Mouse (Mus musculus) intestine, postnatal 0 days (tissue): ENCODE measurements around the gene Prpf31. TPM values are rescaled to one million over a fixed set of nuclear protein-coding genes. Genes with fewer than 3 reads are reported as not detected.

Experiments
- ATAC-seq: fragments of 200-750 bp; cut with Nextera tagmentation; 2 replicates; pipeline ENCODE4 v1.8.0; 2017; ENCODE audit warnings: mild to moderate bottlenecking, moderate TSS enrichment, moderate library complexity
- H3K27ac ChIP-seq: fragments of 300-500 bp; sonication (generic); 2 replicates; pipeline ENCODE4 v1.5.1; 2014; ENCODE audit warnings: mild to moderate bottlenecking, low read depth, low read length, moderate library complexity
- H3K27me3 ChIP-seq: fragments of 300-500 bp; sonication (generic); replicated peaks from 2 replicates; pipeline ENCODE4 v1.6.1; 2014; ENCODE audit warnings: low read length, mixed read lengths; ENCODE audit not compliant: control insufficient read depth, insufficient read depth
- H3K36me3 ChIP-seq: fragments of 300-500 bp; sonication (generic); 2 replicates; pipeline ENCODE4 v1.6.1; 2014; ENCODE audit warnings: mild to moderate bottlenecking, moderate library complexity; ENCODE audit not compliant: control insufficient read depth, insufficient read depth
- H3K4me1 ChIP-seq: fragments of 300-500 bp; sonication (generic); replicated peaks from 2 replicates; pipeline ENCODE4 v1.6.1; 2014; ENCODE audit warnings: antibody characterized with exemption, low read length, mixed read lengths; ENCODE audit not compliant: control insufficient read depth, insufficient read depth
- H3K4me2 ChIP-seq: fragments of 300-500 bp; sonication (generic); replicated peaks from 2 replicates; pipeline ENCODE4 v1.6.1; 2014; ENCODE audit warnings: low read depth, mild to moderate bottlenecking, moderate library complexity
- H3K4me3 ChIP-seq: fragments of 300-500 bp; sonication (generic); 2 replicates; pipeline ENCODE4 v1.5.1; 2014; ENCODE audit warnings: low read depth, low read length
- H3K9ac ChIP-seq: fragments of 300-500 bp; sonication (generic); 2 replicates; pipeline ENCODE4 v1.6.1; 2014; ENCODE audit warnings: mild to moderate bottlenecking, low read depth, low read length
- H3K9me3 ChIP-seq: fragments of 300-500 bp; sonication (generic); 2 replicates; pipeline ENCODE4 v1.6.1; 2016; ENCODE audit warnings: mixed run types; ENCODE audit not compliant: control insufficient read depth
- CTCF ChIP-seq: sonication (generic); IDR thresholded peaks from 2 replicates; pipeline ENCODE4 v1.5.1; 2016; ENCODE audit warnings: low read depth, mild to moderate bottlenecking, control low read depth, antibody characterized with exemption, moderate library complexity
- WGBS: fragments of 180-500 bp; shearing (Covaris S2); extraction: QIAGEN DNeasy Blood & Tissue Kit; methylation state at CpG from one replicate; pipeline ENCODE4 v1.1.7; 2014; 5-methylcytosine and 5-hydroxymethylcytosine counted together
- polyA plus RNA-seq: library from polyadenylated mRNA; unstranded; fragments of >200 nt; fragmentation: Nextera tagmentation; extraction: Ambion mirVana; gene quantifications from 2 replicates; pipeline ENCODE4 v1.2.1, GENCODE M21; 2015

Gene Prpf31
- polyA plus RNA-seq, 1 experiment from 2014 or later, result 27.8 TPM

DNA sequence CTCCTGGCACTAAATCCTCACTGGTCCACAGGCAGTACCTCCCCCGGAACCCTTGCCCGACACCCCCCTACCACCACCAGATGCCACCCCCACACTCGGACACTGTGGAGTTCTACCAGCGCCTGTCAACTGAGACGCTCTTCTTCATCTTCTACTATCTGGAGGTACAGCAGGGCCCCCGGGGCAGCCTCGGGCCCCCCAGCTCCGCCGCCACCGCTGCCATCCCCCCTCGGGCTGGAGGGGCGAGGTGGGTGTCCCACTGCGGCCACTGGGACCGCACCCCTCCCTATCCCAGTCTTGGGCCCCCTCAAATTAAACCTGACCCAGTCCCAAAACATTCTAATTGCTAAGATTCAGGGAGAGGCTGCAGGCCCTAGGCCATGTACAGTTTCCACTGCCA lies 28.8 kb downstream of the Prpf31 start:
- ATAC-seq, result no peak
- Histone ChIP-seq H3K27me3 (no peaks in the 10 kb centered on the region), H3K9ac (no peak overlapping the region), H3K9me3 (no peaks in the 10 kb centered on the region), H3K4me1 (no peaks in the 10 kb centered on the region), H3K36me3 (peaks cover 87% of the 10 kb centered on the region), H3K27ac (no peak overlapping the region), H3K4me3 (no peak overlapping the region), H3K4me2 (no peak overlapping the region)
- TF ChIP-seq CTCF, result no peak
- 89% methylated on average over 14 of the region's 14 CpGs for WGBS

DNA sequence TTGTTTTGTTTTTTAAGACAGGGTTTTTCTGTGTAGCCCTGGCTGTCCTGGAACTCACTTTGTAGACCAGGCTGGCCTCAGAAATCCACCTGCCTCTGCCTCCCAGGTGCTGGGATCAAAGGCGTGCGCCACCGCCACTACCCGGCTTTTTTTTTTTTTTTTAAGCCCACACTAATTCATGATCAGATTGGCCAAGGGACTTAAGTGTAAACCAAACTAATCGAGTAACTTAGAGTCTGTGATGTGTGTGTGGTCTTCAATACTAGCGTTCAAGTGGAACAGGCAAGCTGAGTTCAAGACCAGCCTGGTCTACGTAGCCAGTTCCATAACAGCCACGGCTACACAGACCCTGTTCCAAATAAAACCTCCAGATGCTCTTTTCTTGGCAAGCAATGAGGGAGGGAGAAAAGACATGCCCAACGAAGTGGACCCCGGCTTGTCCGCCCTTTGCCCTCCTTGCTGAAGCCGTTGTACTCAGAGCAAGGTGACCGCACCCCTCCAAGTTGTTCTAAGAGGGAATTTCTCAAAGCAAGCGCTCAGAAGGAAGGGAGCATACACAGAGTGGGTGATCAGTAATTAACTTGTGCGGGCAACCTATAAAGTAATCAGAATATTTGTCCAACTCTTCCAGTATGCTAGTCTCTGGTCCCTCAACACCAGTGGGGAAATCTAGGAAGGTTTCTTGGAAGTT lies 34.9 kb downstream of the Prpf31 start:
- H3K4me3 ChIP-seq, result peak overlapping the region; percentile 56
- TF ChIP-seq CTCF, result no peak
- peak; percentile 66 for ATAC-seq
- H3K9me3 ChIP-seq, result no peaks in the 10 kb centered on the region
- H3K9ac ChIP-seq, result peak overlapping the region; percentile 76
- no peaks in the 10 kb centered on the region for H3K4me1 ChIP-seq
- 24% methylated on average over 15 of the region's 15 CpGs for WGBS
- H3K27ac ChIP-seq, result peak overlapping the region; percentile 84
- H3K4me2 ChIP-seq, result peak overlapping the region; percentile 71
- H3K36me3 ChIP-seq, result peaks cover 29% of the 10 kb centered on the region
- H3K27me3 ChIP-seq, result no peaks in the 10 kb centered on the region

DNA sequence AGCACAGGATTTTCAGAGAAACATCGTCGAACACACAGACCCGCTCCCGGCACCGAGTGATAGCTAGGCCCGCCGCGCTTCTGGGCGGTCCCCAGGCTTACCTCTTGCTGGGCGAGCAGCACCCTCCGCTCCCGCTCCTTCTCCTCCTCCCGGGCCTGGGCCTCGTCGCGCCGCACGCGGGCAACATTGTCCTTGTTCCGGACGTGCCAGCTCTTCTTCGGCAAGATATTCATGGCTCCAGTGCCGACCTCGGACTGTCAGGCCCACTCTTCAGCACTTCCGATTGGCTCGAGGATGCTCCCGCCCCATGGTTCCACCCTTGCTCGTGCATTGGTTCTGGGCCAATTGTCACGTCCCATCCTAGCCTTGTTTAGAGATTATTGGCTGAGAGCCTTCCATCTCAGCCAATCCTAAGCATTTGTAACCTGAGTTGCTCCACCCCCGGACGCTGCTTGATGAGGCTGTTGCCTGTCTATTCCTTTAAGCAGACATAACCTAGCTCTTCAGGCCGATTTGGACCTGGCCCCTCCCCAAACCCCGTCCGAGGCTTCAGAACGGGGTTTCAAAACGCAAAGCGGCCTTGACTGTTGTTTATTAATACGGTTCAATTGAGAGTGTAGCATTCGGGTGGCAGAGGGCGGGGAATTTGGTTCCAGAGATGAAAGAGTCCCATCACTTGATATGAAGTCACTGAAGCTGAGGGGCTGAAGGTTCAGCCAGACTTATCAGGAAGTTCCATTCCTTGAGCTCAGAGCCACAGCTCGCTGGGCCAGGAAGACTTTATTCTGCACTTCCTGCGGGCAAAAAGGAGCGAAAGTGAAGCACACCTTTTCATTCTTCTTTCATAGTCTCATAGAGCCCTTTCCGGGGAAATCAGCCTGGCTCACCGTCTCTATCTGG lies 35.7 kb downstream of the Prpf31 start, which contains the start of gene Leng1:
Leng1 (minus strand) TSS at position 626 of the 900 bp plus-strand sequence.
- H3K27ac ChIP-seq, result peak within 1 kb of the TSS; percentile 84
- TF ChIP-seq CTCF, result no peak
- H3K4me1 ChIP-seq, result no peaks in the 10 kb centered on the region
- H3K4me2 ChIP-seq, result peak within 1 kb of the TSS; percentile 71
- ATAC-seq, result peak; percentile 98
- whole genome bisulfite sequencing, result 2% methylated on average over 45 of the region's 45 CpGs
- H3K9ac ChIP-seq, result peak within 1 kb of the TSS; percentile 76
- no peaks in the 10 kb centered on the region for H3K9me3 ChIP-seq
- H3K4me3 ChIP-seq, result peak within 1 kb of the TSS; percentile 56
- H3K27me3 ChIP-seq, result no peaks in the 10 kb centered on the region
- peaks cover 21% of the 10 kb centered on the region for H3K36me3 ChIP-seq

GRCm38 (mm10) chr7:3666921-3667391 lies 37.2 kb downstream of the Prpf31 start:
- H3K9me3 ChIP-seq, result no peaks in the 10 kb centered on the region
- TF ChIP-seq CTCF, result peak; percentile 51
- 0 out of 2 replicates have a peak overlapping the region, but pooled peaks have one; percentile 26 for H3K9ac ChIP-seq
- peak overlapping the region; percentile 49 for H3K4me2 ChIP-seq
- 0 out of 2 replicates have a peak overlapping the region, but pooled peaks have one; percentile 9 for H3K4me3 ChIP-seq
- H3K27ac ChIP-seq, result peak overlapping the region; percentile 46; the same call in 1 of the 2 replicates
- 12% methylated on average over 14 of the region's 14 CpGs for WGBS
- no peaks in the 10 kb centered on the region for H3K27me3 ChIP-seq
- no peaks in the 10 kb centered on the region for H3K4me1 ChIP-seq
- peaks cover 22% of the 10 kb centered on the region for H3K36me3 ChIP-seq
- peak; percentile 17; the same call in 1 of the 2 replicates for ATAC-seq

- Histone ChIP-seq H3K4me2 (no peak overlapping the region), H3K9ac (no peak overlapping the region), H3K27me3 (no peaks in the 10 kb centered on the region), H3K9me3 (no peaks in the 10 kb centered on the region), H3K27ac (no peak overlapping the region), H3K4me1 (no peaks in the 10 kb centered on the region), H3K4me3 (no peak overlapping the region), H3K36me3 (peaks cover 14% of the 10 kb centered on the region; the same call in 1 of the 2 replicates)
- ATAC-seq, result peak; percentile 59
- WGBS, result 66% methylated on average over 10 of the region's 10 CpGs
- peak; percentile 93 for TF ChIP-seq CTCF
Measured at GRCm38 (mm10) chr7:3674507-3675227, 44.9 kb downstream of the Prpf31 start.
